Mouse (Mus musculus): Measurements from ENCODE around the gene Pkp1.

Gene Pkp1

DNA sequence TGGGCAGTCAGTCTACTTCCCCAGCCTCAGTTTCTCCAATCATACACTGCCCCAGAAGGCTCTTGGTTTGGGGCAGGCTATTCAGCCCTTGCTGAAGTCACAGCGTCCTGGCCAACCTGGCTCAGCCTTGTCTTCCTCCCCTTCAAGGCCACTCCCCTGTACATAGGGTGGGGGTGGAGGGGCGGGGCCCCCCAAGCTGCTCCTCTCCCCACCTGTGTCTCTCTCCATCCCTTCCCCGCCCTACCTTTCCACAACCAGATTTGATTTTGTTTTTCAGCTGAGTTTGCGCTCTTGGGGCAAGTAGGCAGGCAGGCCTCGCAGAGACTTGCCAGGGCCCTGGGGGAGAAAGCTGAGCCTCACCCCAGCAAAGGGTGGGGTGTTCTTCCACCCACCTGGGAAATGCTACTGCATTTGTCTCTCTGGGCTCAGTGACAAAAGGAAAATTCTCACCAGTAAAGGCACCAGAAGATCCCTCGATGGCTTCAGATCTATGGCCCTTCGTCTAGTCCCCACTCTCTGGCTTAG lies 19.0 kb downstream of the Pkp1 start:
- no peak for DNase-seq

DNA sequence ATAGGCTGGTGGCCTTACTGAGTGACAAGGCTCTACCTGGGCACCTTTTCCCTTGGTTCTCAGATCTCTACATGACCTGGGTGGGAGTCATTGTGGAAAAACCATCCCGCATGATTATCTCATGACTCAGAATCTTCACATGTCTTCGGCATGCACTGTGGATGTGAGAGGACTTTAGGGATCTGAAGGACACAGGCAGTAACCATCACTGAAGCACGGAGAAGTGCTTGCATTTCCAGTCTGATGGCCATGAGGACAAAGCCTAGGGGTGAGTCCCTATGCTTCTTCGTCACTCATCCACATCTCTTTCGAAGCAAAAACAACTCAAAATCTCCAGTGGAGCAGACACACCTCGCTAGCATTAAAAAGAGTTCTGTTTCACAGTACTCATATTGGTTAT lies 19.7 kb downstream of the Pkp1 start:
- DNase-seq = no peak

- DNase-seq = peak in 1 of 2 experiments; percentile 34
These were observed 23.6 kb downstream of the Pkp1 start for GRCm38 (mm10) chr1:135895367-135895766.

GRCm38 (mm10) chr1:135893377-135893776 lies 25.6 kb downstream of the Pkp1 start:
- no peak for DNase-seq

DNA sequence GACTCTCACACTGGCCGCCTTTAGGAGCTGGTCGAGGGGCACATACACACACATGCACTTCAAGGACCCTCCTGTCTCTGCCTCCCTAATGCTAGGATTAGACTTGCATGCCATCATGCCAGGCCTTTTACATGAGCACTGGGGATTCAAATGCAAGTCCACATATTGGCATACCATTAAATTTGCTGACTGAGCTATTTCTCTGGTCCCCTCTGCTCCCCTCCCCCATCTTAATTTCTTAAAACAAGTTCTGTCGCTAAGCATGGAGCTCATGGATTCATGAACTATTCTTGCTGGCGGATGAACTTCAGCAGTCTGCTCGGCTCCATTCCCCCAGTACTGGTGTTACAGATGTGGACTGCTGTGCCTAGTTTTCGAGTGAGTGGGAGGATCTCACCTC lies 26.2 kb downstream of the Pkp1 start:
- DNase-seq = no peak

DNA sequence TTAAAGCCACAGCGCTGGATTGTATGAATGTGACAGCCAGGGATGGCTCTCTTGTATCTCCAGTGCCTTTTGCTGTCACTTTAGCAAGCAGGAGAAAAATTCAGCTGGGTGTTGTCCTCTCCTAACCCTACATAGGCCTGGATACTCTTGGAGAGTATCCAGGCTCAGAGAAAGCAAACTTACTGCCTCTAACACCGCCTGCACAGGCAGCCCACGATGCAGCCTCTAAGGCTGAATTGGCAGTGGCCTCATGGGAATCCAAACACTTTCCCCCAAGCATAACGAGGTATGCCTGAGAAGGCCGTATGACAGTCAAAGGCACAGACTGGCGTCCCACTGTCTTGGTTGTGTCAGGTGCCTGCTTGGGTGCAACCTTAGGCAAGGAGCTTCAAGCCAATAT lies 26.8 kb downstream of the Pkp1 start:
- no peak for DNase-seq

GRCm38 (mm10) chr1:135891424-135892216 lies 27.4 kb downstream of the Pkp1 start:
- DNase-seq = no peak

GRCm38 (mm10) chr1:135889461-135890185 lies 29.4 kb downstream of the Pkp1 start:
- DNase-seq = no peak

GRCm38 (mm10) chr1:135882385-135883109 lies 36.5 kb downstream of the Pkp1 start:
- DNase-seq = peak; percentile 30 to 46

- no peak for DNase-seq
These were observed 41.8 kb downstream of the Pkp1 start for GRCm38 (mm10) chr1:135877248-135877647.

- no peak for DNase-seq
These were observed 46.0 kb downstream of the Pkp1 start for GRCm38 (mm10) chr1:135872991-135873390.

- no peak for DNase-seq
These were observed 50.4 kb downstream of the Pkp1 start for GRCm38 (mm10) chr1:135868570-135868969.

DNA sequence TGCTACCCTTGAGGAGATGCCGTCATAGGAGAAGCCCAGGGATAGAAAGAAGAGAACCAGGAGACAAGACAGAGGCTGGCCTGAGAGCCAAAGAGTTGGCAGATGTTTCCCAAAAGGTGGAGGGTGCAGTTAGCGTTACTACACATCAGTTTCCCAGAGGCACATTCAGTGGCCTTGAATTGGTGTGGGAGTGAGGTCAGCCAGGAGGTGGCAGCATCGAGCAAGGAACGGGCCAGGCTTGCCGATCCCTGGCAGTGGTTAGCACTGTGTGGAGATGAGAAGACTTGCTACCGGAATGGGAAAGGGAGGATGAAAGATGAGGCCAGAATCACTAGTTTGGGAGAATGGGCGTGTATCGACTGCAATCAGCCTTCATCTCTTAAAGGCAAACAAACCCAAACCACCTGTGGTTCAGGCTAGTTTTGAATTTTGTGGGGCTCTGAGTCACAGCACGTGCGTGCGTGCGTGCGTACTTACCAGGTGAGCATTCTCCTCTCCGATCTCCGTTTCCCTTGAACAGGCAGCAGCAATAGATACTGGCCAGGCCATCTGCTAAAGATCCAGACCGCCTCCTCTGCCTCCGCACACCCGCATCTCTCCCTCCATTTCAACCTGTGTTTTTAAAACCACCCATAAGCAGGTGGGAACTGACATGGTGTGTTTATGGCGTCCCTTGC lies 53.4 kb downstream of the Pkp1 start:
- DNase-seq = peak; percentile 66 to 75

GRCm38 (mm10) chr1:135864830-135865229 lies 54.2 kb downstream of the Pkp1 start:
- DNase-seq = no peak

GRCm38 (mm10) chr1:135863786-135864335 lies 55.1 kb downstream of the Pkp1 start:
- no peak for DNase-seq

DNA sequence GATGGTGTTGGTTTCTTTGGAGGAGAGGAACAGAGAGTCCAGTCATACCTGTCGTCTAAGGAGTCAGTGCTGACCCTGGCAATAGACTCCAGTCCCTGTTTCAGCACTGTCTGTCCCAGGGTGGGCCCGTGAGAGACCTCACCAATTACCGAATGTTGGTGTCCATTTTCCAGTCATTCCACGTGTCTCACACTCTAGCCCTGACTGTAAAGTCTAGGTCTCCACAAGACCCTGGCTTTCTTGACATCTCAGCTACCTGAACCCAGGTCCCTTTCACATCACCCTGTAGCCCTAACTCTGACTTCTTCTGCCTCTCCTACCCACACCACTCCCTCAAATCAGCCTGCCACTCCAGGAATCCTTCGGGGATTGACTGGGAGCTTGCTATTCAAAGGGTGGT lies 56.4 kb downstream of the Pkp1 start:
- DNase-seq = no peak

DNA sequence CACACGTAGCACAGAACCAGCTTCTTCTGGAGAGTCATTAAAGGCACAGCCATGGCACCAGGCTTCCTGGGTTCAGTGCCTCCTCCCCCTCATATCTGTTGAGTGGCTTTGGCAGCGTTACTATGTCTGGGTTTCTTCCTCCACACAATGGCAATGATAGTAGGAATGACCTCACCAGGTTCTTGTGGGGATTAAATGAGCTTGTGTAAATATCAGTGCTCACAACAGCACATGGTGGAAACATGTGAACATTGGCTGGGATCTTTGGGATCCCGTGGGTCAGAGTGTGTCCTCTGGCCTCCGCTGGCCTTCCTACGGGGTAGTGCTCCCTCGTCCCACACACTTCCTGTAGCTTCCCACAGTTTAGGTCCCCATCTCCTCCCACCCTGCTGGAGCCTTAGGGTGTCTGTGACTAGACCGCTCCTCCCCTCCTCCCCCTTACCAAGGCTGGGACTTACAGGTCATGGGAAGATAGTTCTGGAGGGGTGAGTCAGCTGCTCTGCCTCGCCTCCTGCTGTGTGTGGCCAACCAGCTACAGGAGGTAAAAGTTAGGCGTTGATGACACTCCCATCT lies 56.9 kb downstream of the Pkp1 start:
- peak in 1 of 2 experiments; percentile 29 for DNase-seq

GRCm38 (mm10) chr1:135861091-135861490 lies 57.9 kb downstream of the Pkp1 start:
- no peak for DNase-seq

DNA sequence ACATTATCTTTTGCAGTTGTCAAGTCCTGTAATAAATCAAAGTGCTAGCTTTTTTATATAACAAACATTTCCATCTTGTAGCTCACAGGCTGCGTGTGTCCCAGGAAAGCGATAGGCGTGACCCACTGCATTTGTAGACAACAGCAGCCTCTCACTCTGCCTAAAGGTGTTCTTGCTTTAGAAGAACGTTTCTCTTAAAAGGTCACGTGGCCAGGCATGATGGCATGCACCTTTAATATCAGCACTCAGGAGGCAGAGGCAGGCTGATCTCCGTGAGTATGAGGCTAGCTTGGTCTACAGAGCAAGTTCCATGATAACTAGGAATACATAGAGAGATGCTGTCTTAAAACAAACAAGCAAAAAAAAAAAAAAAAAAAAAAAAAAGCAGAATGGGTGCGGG lies 60.5 kb downstream of the Pkp1 start:
- no peak for DNase-seq

DNA sequence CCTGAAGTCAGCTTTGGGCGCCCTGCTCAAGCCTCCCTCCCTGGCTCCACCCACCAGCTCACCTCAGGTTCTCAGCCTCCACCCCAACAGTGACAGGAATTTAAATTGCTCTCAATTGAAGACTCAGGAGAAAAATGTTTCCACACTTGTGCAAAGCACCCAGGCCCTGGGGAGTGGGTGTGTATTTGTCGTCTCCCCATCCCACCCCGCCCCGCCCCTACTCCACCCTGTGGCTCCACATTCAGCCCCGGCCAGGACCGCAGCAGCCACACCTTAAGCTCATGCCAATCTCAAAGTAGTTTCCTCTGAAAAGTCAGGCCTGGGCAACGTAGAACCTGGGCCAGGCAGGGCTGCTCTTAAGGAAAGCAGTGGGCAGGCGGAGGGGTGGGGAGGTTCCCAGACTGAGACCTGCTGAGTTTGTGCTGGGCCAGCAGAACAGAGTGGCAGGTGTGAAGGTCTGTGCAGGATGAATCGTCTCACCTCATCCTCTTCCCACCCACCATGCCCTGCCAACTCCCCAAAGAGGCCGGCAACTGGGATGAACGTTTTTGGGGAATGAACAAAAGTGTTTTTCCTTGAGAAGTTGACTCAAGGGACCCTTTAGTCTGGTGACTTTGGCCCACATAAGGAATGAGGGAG lies 61.8 kb downstream of the Pkp1 start:
- no peak for DNase-seq

DNA sequence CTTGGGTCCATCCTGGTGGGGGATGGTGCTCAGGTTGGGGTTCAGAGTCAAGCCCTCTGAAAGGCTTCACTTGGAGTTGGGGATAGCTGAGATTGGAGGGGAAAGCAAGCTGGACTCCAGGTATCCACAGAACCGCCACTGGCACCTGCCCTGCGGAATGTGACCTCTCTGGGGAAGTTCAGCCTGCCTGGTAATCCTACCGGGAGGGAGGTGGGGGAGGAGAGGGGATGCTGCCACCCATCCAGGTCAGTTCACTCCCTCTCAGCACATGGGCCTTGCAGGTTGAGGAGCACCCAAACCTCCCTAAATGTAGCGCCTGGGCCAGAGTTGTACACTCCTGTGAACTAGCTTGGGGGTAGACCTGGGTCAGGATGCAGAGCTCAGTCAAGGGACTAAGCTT lies 62.9 kb downstream of the Pkp1 start:
- DNase-seq = no peak

DNA sequence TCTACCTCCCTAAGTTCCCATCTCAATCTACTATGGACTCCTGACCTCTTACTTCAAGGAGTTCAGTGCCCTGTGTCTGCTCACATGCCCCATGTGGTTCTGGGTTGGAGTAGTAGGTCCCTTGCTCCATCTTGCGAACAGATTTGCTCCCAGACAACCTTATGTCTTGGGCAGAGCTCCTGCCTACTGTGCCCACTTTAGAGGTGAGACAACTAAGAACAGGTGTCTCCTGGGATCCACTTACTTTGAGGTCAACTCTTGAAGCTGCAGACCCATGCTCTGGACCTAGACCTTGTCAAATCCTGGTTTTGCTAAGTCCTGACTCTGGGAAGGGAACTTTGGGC lies 63.7 kb downstream of the Pkp1 start:
- no peak for DNase-seq

All from lung, adult 18-20 months (tissue).